Mouse (Mus musculus): Measurements from ENCODE around the gene Rngtt.
"Not testable (repeated sequence)": the region's sequence is repeated elsewhere in the genome, so short reads cannot be mapped to it uniquely, and the experiment has no call there.

The Rngtt gene

DNA sequence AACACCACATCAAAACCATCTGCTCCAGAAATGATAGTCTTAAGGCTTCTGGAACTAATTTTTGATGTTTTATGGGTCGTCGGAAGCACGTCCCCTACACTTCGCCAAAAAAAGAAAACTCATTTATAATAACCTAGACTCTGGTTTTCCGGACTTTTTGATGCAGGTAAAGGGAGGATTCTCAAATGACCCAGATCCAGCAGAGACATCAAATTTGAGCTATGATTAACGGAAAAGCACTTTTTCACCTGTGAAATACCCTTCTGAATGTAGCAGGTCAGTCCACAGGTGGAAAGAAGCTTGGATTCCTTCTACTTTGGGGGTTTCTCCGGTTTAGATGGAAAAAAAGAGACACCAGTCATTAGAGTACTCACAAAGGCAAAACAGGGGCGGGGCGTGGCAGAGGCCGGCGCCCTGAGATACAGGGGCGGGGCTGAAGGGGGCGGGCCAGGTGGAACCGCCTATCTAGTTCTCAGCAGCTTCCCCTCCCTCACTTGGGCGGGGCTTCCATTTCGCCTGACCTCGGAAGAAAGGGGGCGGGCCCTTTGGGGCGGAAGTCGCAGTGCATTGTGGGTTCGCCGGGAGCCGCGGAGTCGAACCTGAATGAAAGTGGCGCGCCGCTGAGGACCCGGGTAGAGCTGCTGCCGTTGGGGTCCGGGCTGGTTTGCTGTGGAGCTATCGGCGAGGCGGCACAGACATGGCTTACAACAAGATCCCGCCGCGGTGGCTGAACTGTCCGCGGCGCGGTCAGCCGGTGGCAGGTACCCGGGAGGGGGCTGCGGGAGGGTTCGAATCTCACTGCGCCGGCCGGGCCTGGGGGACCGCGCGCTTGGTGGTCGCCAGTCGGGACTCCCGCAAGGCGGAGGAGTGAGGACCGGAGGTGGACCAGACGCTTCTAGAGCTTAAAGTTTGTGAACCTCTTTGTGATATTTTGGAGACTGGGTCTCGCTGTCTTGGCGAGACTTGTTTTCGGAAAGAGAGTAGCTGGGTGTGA, at the start of gene Rngtt:
TSS of gene Rngtt (plus strand) at position 548 of the 994 bp plus-strand sequence.
- peak; percentile 83 for DNase-seq (ENCODE audit: low spot score)

DNA sequence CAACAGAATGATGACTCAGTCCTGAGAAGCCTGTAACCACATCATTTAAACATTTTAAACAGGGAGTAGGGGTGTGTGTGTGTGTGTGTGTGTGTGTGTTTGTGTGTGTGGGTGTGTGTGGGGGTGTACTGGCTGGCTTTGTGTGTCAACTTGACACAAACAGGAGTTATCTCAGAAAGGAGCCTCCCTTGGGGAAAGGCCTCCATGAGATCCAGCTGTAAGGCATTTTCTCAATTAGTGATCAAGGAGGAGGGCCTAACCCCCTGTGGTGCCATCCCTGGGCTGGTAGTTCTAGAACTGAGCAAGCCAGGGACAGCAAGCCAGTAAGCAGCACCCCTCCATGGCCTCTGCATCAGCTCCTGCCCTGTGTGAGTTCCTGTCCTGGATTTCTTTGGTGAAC, 49.8 kb upstream of the Rngtt start:
- DNase-seq (ENCODE audit: low spot score), result no peak

DNA sequence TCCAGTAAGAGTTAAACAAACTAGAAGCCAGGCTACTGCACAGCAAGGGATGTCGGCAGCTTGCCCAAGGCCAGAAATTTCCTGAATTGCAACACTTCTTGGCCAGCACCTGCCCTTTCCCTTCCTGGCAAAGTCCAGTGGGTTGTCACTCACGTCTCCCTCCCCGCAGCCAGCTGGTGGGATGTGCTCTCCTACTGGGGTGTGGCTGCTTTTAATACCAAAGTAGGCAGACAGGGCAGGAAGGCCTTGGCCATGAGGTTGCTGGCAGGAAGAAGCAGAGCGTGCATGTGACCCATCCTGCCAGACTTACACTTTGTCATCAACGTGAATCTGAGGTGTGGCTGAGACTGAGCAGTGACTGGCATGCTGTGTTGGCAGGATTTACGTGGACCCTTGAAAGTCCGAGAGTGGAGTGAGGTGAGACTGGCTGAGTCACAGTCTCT, 48.8 kb upstream of the Rngtt start:
- no peak for DNase-seq (ENCODE audit: low spot score)

DNA sequence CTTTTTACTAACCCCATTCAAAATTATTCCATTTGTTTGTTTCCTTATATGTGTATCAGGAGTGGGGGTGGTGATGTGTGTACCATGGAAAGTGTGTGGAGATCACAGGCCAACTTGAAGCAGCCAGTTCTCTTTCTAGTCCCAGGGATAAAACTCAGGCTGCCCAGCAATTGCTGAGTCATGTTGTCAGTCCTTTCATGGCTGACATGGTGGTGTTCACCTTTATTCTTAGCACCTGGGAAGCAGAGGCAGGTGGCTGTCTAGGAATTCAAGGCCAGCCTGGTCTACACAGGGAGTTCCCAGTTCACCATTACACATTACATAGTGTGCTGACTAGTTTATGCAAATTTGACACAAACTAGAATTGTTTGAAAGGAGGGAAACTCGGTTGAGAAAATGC, 47.2 kb upstream of the Rngtt start:
- DNase-seq (ENCODE audit: low spot score), result no peak

DNA sequence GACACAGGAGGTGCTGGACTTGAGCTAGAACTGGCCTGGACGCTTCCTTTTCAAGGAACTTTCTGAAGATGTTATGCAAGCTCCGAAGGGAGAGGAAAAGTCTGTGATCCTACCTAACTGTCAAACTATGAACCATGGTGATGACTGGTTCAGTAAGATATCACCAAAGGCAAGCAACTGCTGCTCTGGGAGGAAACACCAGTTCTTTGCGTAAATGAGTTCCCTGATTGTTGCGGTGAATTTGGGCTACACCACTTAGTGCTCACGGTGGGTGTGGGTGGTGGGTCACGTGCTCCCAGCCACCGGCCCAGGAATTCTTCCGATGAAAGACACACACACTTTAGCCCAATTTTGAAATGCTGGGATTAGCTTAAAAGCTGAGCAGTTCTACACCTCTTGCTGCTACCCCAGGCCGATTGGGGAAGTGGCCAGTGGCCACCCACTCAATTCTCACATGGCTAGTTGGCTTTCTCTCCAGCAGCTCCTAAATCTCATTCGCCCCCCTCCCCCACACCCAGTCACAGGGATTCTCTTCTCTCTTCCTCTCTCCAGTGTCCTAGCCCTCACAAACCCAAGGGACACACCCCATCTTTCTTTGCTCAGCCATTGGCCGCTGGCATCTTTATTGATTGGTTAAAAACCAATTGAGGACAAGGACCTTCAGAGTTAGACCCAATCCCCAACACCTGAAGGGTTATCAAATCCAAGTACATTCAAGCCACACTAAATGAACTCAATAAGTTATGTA, 45.0 kb upstream of the Rngtt start:
- no peak for DNase-seq (ENCODE audit: low spot score)

DNA sequence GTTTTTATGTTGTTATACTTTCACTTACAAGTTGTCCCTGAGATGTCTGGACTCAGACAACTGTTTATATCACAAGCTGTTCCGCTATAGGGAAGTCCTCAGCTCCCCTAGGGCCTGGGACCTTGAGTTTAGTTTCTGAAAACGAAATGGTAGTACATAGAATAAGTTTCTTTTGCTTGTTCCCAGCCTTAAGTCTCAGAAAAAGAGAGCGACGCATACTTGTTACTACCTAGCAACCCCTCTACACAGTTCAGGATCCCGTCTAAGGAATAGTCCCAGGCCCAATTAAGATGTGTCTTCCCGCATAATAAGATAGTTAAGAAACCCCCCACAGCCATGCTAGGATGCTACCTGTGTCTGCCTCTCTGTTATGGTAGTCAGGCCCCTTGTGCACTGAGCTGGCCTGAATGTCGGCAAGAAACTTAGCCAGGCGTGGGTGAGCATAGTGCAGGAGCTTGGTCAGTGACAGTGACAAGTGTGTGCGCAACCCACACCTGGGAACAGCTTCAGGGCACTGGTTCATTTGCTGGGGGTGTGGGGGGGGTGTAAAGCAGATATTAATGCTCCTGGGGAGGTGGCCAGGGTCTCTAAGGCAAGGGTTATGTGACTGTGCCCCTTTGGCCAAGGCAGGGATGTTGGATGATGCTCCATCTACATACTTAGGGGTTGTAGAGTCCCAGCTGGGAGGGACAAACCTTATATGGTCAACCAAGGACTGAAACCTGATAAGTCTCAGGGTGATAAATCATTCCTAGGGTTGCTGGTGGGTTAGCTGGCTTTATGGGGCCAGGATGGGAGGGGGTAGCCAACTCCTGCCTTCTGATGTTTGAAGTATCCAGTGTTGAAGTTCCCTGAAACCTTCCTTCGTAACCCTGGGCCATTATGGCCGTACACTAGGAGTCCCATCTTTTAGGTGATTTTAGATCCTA, 39.5 kb upstream of the Rngtt start:
- DNase-seq (ENCODE audit: low spot score), result no peak

DNA sequence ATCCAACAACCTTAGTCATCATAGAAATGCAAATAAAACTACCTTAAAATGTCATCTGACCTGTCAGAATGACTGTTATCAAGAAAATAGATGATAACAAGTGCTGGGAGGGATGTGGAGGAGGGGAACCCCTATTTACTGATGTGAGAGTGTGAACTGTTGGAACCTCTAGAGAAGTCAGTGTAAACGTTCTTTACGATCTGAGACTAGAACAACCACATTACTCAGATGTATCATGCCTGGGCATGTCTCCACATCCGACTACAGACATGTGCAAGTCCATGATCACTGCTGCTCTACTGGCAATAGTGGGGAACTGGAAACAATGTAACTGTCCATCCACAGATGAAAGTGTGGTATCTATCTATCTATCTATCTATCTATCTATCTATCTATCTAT, 36.7 kb upstream of the Rngtt start:
- DNase-seq (ENCODE audit: low spot score), result no peak

DNA sequence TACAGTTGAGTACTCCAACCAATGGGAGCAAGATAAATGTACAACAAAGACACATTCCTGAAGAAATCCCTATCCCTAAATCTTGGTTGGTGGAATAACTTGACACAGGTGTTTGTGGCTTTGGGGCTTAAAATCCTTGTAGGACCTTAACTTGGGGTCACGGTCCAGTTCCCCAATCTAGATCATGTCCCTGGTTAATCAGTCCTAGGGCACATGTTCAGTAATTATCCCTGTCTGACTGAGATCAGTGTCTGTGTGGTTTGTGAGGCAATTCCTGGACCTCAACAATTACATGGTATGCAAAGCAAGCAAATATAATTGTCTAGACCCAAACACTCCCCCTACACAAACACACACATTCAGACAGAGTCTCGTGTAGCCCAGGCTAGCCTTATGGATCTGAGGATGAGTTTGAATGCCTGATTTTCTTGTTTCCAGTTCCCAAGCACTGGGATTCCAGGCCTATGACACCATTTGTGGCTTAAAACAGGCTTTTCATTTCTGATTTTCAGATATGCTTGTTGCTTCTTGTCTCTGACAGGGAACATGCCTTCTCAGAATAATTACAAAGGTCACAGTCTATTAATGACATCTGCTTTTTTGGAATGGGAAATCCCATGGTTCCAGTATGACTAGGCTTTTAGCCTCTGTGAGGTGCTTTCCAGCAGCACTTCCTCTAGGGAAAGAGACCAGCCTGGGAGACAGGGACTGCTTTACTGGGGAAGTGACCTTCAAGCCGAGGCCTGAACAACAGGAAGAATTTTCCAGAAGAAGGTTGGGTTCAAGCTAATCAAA, 28.0 kb upstream of the Rngtt start:
- no peak for DNase-seq (ENCODE audit: low spot score)

DNA sequence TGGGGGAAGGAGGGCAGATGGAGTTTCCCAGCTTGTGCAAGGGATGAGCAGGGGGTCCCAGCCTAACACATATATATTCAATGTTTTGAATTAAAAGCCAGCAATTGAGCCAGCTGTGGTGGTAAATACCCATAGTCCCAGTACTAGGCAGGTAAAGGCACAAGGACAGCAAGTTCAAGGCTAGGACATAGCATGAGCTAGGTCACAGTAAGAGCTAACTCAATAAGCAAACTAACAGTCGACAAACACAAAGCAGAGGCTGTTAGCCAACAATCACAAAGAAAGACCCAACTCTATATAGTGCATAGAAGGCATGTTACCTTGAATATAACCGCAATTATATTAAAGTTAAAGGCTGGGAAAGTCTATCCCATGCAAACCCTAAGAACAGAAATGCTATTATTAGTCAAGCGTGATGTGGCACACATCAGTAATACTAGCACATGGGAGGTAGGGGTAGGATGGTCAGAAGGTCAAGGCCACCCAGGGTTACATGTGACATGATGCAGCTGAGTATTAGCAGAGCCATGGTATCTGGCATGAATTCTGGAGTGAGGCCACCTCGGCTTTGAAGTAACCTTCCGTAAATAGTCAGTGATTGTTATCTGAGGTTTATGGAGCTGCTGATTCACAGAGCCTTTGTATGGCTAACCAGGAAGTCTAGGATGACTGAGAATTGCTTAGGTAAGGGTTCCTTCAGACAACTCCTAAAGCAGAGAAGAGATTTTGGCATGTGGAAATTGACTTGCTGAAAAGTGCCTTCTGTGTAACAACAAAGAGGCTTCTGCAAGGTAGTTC, 25.8 kb upstream of the Rngtt start:
- no peak for DNase-seq (ENCODE audit: low spot score)

DNA sequence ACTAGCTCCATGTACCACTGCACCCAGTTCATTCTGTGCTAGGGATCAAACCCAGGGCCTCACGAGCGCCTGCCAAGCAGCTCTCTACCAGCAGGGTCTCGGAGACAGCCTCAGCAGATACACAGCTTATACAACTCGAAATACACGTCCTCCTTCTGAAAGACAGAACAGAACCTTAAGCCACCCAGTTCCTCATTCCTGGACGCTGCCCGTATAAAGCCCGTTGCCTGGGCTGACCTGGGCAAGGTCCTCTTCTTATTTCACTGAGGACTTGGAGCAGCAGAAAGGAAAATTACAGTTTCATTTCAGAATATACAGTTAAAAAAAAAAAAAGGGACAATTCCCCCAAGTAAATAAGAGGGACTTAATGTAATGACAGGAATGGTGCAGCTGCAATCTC, 24.7 kb upstream of the Rngtt start:
- no peak for DNase-seq (ENCODE audit: low spot score)

DNA sequence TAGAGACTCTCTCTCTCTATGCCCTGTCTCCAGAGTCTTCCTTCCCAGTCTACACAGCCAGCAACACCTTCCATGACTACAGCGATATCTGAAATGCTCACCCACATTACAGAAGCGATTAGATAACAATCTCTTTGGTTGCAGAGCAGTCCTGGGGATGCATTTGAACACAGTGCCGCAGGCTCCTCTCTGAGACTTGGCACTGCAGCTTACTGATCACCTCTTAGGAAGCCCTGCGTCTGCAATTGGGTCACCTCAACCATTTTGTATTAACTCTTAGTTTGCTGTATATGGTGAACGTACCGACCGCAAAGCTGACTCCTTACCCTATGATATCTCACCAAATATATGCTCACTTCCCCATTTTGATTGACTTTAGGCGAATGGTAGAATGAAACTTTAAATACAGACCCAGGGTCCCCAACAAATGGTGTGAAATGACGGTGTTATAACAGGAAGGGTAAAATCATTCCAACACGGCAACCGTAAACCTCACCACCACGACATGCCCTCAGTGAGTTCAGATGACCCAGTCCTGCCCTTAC, 20.9 kb upstream of the Rngtt start:
- DNase-seq (ENCODE audit: low spot score), result no peak

DNA sequence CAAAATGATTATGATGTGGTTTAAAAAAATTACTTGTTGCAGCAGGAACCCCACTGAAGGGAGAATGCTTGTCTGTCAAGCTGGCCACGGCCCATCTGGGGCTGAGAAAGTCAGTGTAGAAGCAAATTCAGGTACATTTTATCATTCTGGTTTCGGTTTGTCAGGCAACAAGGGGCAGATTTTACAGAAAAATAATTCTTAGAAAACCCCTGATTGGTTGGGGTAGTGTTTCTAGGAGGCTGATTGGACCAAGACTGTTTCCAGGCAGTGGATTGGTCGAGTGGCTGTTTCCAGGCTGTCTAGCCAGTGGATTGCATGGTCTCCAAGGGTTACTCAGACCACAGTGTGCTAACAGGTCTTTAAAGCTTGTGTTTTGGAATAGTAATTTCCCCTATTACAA, 20.1 kb upstream of the Rngtt start, which contains the start of gene Pnrc1:
TSS of gene Pnrc1 (minus strand) at position 162 of the 400 bp plus-strand sequence.
- no peak for DNase-seq (ENCODE audit: low spot score)

DNA sequence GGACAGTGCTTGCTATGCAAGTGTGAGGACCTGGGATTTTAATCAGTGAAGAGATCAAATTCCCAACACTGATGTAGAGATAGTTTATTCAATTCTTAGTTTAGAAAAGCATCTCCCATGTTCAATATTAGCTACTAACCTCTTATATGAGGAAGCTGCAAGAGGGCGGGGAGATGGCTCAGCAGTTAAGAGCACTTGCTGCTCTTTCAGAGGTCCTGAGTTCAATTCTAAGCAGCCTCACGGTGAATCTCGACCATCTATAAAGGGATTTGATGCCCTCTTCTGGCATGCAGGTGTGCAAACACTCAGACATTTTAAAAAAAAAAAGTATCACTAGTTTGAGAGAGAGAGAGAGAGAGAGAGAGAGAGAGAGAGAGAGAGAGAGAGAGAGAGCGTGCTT, 19.2 kb upstream of the Rngtt start:
- DNase-seq (ENCODE audit: low spot score), result no peak

DNA sequence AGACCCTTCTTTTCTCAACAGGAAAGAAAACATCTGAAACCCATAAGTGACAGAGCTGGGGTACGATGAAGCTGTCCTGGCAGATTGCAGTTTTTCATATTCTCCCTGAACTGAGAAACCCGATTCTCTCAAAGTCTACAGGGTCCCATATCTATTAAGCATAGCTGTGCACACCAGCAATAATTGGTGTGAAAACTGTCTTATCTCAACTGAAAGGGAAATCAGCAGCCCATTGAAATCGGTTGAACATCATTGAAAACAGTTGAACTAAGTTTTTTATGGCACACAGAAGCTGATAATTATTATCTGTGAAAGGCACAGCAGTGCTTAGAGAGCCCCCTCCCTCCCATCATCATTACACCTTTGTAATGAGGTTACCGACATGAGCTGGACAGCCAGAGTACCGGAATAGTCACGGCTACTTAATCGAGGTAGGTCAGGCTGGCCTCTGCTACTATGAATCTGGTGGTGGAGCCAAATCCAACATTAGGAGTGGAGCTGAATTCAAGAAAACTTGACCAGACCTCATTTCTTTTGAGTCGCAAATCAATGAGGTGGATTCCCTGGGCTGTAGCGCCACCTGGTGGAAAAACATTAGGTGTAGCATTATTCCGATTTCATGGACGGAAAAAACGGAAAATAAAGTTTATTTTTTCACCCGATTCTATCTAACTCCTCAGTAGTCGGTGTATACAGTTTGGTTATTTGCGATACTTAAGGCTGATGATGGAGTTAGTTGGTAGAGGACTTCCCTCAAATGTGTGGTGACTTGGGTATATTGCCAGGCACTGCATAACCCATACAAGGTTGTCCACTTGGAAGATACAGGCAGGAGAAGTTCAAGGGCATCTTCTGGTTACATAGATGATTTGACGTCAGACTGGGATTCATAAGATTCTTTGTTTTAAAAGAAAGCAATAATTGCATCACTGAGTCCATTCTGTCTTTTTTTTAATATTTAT, 17.4 kb upstream of the Rngtt start:
- no peak for DNase-seq (ENCODE audit: low spot score)

DNA sequence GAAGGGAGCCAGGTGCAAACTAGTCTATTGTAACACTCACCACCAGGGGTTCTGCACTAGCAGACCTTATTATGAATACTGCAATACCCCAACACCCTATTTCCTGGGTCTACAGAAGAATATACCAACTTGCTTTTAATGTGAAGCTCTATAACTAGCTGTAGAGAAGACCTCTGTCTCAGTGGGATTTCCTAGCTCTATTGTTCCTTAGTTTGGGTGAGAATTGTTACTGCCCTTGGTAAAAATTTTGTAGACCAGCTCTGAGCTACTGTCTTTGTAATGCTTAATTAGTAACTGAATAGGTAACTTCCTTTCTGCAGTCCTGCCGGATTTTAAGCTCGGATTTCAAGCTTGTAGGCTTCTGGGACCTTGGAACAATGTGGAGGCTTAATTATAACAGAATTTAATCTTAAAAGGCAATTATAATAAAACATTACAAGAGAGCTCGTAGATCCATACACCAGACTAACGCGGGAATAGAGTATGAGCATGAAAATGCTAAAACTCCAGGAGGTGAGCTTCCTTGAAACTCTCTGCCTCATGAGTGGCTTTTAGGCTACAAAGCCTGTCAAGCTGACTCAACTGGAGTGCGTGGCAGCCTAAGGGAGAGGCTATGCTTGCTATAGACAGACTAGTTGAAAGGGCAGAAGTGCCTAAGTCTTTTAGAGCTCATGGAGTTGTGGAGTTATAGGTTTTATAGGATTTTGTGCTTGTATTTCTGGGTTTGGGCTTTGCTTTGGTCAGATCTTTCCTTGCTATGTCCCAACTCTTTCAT, 9.0 kb upstream of the Rngtt start:
- not testable (repeated sequence) for DNase-seq (ENCODE audit: low spot score)

DNA sequence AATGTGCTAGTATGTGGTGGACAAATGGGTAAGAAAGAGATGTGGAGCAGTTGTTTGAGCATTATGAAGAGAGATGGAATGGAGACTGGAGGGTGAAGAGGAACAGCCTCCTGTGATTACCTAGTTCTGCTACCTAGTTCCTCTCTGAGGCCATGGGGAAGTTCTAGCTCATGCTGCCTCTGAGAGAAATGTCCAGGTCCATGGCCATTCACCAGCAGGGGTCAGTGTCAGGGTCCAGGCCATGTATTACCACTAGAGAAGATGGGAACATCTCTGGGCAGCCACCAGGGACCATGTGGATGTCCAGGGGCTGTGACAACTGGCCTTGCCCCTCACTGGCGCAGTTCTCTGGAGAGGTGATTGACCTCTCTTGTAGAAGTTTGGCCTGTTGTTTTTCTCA, 7.1 kb upstream of the Rngtt start:
- no peak for DNase-seq (ENCODE audit: low spot score)

DNA sequence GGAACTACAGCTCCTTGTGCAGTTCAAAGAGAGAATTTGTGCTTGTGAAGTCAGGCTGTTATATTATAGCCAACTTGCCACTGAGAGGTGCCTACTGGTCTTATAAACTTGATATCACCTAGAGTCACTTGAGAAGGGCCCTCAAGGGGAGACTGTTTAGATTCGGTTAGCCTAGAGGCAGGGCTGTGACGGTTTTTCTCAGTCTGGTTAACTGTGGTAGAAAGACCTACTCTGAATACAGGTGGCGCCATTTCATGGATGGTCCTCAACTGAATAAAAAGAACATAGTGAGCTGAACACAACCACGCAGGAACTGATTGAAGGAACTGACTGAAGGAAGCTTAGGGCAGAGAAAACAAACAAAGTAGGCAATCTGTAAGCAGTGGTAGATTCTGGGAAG, 3.0 kb upstream of the Rngtt start:
- DNase-seq (ENCODE audit: low spot score), result no peak

DNA sequence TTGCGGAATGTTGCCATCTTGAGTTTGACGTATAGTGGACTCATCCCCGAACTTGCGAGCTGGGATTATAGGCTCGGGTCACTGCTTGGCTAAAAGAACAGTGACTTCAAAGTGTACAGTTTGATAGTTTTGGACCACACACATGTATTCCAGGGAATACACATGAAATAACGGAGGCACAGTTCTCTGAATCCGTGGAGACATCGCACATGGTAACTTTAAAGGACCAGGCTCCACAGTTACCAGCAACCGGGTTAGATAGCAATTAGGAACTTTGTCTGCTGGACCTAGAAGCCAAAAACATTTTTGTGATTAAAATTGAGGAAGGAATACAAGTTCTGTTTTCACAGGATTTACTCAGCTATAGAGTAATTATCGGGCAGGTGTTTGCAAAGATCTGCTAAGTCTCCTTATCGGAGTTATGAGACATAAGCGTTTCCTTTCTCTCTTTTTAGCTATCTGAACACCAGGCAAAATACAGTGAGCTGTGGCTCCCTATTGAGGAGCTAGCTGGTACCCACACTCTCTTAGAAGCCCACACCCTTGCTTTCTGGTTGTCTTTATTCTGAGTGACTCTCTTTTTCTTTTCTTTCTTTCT, 828 bp downstream of the Rngtt start:
- no peak for DNase-seq (ENCODE audit: low spot score)
